Mouse (Mus musculus) lung, postnatal 0 days (tissue): ENCODE data around the gene Rpl21. TPM values are rescaled to one million over a fixed set of nuclear protein-coding genes. Genes with fewer than 3 reads are reported as not detected.

ENCODE experiments used
- ATAC-seq: fragments of 200-750 bp; cut with Nextera tagmentation; 2 replicates; pipeline ENCODE4 v1.8.0; 2017; ENCODE audit warnings: moderate library complexity
- DNase-seq: peaks from one replicate; pipeline ENCODE4 v3.0.0-alpha.2; 2016; ENCODE audit warnings: low spot score
- H3K27ac ChIP-seq: fragments of 300-500 bp; sonication (generic); 2 replicates; pipeline ENCODE4 v1.5.1; 2014; ENCODE audit warnings: antibody characterized with exemption, mild to moderate bottlenecking, low read length, mixed read lengths
- H3K27me3 ChIP-seq: fragments of 300-500 bp; sonication (generic); replicated peaks from 2 replicates; pipeline ENCODE4 v1.6.1; 2014; ENCODE audit warnings: low read length, mixed read lengths; ENCODE audit not compliant: insufficient read depth
- H3K36me3 ChIP-seq: fragments of 300-500 bp; sonication (generic); 2 replicates; pipeline ENCODE4 v1.6.1; 2014; ENCODE audit warnings: low read length, mixed read lengths; ENCODE audit not compliant: insufficient read depth
- H3K4me1 ChIP-seq: fragments of 300-500 bp; sonication (generic); 2 replicates; pipeline ENCODE4 v1.6.1; 2014; ENCODE audit warnings: antibody characterized with exemption, low read depth, low read length, mixed read lengths; ENCODE audit not compliant: insufficient read depth
- H3K4me2 ChIP-seq: fragments of 300-500 bp; sonication (generic); replicated peaks from 2 replicates; pipeline ENCODE4 v1.6.1; 2014; ENCODE audit warnings: low read depth, mild to moderate bottlenecking, low read length, moderate library complexity, mixed read lengths
- H3K4me3 ChIP-seq: fragments of 300-500 bp; sonication (generic); 2 replicates; pipeline ENCODE4 v1.5.1; 2014; ENCODE audit warnings: low read depth, low read length
- H3K9ac ChIP-seq: fragments of 300-500 bp; sonication (generic); replicated peaks from 2 replicates; pipeline ENCODE4 v1.6.1; 2014; ENCODE audit warnings: low read depth, mild to moderate bottlenecking
- H3K9me3 ChIP-seq: fragments of 300-500 bp; sonication (generic); 2 replicates; pipeline ENCODE4 v1.6.1; 2016; ENCODE audit warnings: low read length, mixed read lengths
- CTCF ChIP-seq: IDR thresholded peaks from 2 replicates; pipeline ENCODE4 v1.5.1; 2016; ENCODE audit warnings: antibody characterized with exemption, mild to moderate bottlenecking
- EP300 ChIP-seq: IDR thresholded peaks from 2 replicates; pipeline ENCODE4 v1.6.1; 2016; ENCODE audit warnings: antibody characterized with exemption, mild to moderate bottlenecking, control low read depth
- WGBS: fragments of 180-500 bp; shearing (Covaris S2); extraction: QIAGEN DNeasy Blood & Tissue Kit; methylation state at CpG from one replicate; pipeline ENCODE4 v1.1.7; 2014; 5-methylcytosine and 5-hydroxymethylcytosine counted together
- polyA plus RNA-seq: library from polyadenylated mRNA; unstranded; fragments of >200 nt; fragmentation: Nextera tagmentation; extraction: Ambion mirVana; gene quantifications from 2 replicates; pipeline ENCODE4 v1.2.1, GENCODE M21; 2015

The Rpl21 gene
- polyA plus RNA-seq, 1 experiment from 2014 or later = 489 TPM

DNA sequence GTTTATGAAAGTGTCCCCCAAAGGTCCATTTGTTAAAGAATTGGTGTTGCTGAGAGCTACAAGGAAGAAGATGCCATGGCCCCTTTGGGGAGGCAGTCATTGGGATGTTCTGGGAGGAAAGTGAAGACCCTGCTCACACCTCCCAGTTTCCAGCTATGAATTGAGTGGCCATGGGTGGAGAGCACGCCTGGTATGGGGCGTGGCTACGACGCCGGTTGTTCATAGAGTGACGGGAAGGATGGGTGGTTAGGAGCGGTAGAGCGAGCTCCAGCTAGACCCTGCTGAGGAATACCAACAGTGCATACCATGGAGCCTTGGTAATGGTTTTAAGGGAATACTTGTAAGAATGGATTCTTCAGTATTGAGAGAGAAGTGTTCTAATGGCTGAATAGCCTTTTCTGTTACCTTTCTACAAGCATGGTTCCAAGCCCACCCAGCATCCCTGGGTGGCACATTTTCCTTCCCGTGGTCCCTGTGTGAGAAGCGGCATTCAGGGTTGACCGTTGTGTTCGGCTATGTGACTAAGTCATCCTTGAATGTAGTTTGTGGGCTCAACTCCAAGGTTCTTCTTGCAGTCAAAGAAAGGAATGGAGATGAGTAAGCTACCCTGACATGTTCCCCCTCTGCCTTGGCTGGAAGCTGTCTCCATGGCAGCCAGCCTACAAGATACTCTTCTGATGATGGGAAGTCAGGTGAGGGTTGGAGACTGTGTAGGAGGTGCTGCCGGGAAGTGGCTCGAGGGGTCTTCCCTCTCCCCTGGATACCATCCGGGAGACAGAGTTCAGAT, 51.0 kb downstream of the Rpl21 start:
- Histone ChIP-seq H3K9ac (no peak overlapping the region), H3K27me3 (no peaks in the 10 kb centered on the region), H3K36me3 (no peaks in the 10 kb centered on the region), H3K4me2 (no peak overlapping the region), H3K27ac (no peak overlapping the region), H3K4me3 (no peak overlapping the region), H3K4me1 (no peaks in the 10 kb centered on the region), H3K9me3 (no peaks in the 10 kb centered on the region)
- DNase-seq = no peak
- whole genome bisulfite sequencing = 86% methylated on average over 15 of the region's 15 CpGs
- TF ChIP-seq EP300 (no peak), CTCF (no peak)
- ATAC-seq = no peak

Other genes with a start within 250 kb of the Rpl21 start
- not detected in 2 replicates for gene Gpr12, start 247.7 kb upstream of the Rpl21 start, polyA plus RNA-seq
- gene Usp12, start 37.9 kb upstream of the Rpl21 start, polyA plus RNA-seq = 14.5 and 15.4 TPM in 2 replicates
- 101 and 138 TPM in 2 replicates for gene Rasl11a, start 12.2 kb downstream of the Rpl21 start, polyA plus RNA-seq
- gene Gtf3a, start 115.8 kb downstream of the Rpl21 start, polyA plus RNA-seq = 60.3 and 63.8 TPM in 2 replicates
- gene Mtif3, start 130.9 kb downstream of the Rpl21 start, polyA plus RNA-seq = 18.5 and 19.2 TPM in 2 replicates
- 12.4 and 14.5 TPM in 2 replicates for gene Lnx2, start 243.7 kb downstream of the Rpl21 start, polyA plus RNA-seq
- 106 and 107 TPM in 2 replicates for gene Polr1d, start 244.2 kb downstream of the Rpl21 start, polyA plus RNA-seq